Mouse (Mus musculus) ovary, adult 18-20 months (tissue): ENCODE measurements around the gene Gpbar1.
A peak's percentile ranks its signal among the peaks of the same experiment; 100 is the strongest.

ENCODE experiments used
- DNase-seq: peaks from one replicate; pipeline ENCODE4 v3.0.0; 2022; ENCODE audit warnings: low spot score, mixed read lengths

Gpbar1 gene

DNA sequence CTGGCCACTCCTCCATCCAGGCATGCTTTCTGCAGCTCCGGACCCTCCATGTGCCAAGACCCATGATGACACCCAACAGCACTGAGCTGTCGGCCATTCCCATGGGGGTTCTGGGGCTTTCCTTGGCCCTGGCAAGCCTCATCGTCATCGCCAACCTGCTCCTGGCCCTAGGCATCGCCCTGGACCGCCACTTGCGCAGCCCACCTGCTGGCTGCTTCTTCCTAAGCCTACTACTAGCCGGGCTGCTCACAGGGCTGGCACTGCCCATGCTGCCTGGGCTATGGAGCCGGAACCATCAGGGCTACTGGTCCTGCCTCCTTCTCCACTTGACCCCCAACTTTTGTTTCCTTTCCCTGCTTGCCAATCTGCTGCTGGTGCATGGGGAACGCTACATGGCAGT, at the start of gene Gpbar1:
Gene Gpbar1 (plus strand): TSS at position 13 of the 400 bp plus-strand sequence.
- DNase-seq, result no peak

DNA sequence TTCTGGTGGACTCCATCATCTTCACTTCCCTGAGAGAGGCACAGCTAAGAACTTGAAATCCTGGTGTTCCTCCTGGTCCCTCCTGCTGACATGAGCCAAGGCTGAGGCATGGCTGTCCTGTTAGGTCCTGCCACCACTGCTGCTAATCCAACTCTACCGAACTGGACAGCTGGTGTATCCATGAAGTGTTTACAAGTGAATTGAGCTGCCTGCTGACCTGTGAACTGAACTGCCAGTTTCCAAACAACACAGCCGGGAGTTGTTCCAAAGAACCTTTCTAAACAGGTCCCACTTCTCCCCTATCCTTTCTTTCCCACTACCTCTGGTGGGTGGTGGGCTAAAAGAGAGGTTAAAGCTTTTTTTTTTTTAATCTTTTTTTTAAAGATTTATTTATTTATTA, 48.4 kb upstream of the Gpbar1 start:
- no peak for DNase-seq

DNA sequence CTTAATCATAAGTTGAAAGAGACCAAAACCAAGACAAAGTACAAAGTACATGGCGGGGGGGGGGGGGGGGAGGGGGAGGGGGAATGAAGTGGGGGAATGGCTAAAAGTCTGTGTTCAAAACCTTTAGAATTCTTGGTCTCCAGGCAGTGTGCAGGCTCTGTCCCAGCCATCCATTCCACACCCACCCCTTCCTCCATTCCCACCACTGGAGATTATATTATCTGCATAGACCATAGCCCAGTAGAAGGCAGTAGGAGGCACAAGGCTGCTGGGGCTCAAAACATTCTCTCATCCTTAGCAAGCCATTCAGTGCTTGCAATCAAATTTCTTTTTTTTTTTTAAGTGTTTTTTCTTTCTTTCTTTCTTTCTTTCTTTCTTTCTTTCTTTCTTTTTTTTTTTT, 47.4 kb upstream of the Gpbar1 start:
- no peak for DNase-seq

DNA sequence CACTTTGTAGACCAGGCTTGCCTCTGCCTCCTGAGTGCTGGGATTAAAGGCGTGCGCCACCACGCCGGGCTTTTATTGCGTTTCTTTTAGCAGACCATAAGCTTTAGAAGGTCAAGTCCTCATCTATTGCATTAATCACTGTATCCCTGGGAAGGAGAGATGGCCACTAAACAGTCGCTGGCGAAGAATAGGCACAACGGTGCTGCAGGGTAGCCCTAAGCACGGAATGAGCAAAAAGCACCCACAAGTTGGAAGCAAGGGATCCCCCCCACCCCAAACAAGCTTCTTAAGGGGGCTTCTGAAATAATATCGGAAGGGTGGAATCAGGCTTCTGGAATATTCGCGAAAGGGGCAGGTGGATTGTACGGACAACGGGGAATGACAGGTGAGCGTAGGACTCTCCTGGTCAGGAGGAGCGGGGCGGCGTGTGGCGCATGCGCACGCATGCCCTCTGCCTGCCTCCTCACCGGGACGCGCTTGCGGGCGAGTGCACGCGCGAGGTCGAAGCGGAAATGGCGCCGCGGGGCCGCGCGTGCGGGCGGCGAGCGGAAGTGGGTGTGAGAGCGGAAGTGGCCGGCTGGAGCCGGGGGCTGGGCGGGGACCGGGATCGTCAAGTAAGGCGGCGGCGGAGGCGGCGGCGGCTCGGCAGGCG, 42.3 kb upstream of the Gpbar1 start, which contains the start of gene Arpc2:
Gene Arpc2 (plus strand): TSS at position 147 of the 652 bp plus-strand sequence.
- peak; percentile 95 for DNase-seq

DNA sequence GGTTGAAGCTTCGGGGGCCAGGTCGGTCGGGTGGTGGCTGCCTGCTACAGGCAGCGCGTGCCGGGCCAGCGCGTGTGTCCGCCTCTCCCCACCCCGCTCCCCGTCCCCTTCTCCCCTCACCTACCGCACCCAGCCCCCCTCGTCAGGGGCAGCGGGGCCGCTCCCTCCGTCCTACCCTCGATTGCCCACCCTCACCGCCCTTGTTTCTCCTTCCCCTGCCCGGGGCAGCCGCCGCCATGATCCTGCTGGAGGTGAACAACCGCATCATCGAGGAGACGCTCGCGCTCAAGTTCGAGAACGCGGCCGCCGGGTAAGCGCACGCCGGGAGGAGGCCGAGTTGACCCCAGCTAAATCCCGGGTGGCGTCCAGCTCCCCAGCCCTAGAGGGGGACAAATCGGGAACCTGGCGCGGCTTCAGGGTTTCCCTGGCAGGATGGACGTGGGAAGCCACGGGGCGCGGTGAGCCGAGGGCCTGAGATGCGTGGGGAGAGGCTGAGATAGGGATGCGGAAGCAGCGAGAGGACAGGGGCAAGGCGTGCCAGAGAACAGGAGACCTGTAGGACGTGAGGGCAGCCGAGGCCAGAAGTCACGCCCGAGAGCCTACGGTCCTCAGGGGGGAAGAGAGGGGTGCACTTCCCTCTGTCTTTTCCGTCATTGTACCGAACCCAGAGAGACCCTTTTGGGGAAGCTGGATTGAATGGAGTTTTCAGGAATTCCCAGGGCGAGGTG, 41.6 kb upstream of the Gpbar1 start:
- no peak for DNase-seq

DNA sequence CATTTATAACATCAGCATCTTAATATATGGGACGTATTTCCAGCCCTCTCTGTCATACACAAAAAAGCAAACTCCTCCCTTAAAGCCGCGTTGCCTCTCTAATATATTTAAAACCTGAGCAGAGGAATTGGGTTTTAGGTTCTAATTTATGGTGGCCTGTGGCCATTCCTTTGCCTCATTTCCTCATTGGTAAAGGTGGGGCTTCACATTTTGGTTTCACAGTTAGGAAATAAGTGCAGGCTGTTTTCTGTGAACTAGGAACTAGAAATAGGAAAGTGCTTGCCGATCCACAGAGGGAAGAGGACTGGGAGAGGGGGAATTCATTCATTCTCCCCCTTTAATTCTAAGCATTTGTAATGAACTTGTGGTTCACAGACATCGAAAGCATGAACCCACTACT, 40.7 kb upstream of the Gpbar1 start:
- DNase-seq, result no peak

DNA sequence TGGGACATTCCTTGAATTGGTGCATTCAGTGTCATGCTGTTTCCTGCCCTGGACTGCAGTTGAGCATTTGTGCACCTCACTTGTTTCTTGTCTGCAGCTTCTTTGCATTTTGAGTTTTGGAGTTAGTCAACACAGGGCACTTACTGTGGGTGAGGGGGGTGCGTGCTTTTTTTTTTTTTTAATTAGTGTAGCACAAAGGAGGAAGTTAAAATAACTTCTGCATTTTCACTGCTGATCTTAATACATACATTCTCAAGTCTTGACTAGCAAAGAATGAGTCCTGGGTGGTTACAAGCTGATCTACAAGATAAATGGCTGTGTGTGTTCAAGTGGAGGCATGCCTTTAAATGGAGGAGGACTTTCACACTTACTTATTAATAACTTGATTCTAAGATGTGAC, 40.2 kb upstream of the Gpbar1 start:
- DNase-seq, result no peak

DNA sequence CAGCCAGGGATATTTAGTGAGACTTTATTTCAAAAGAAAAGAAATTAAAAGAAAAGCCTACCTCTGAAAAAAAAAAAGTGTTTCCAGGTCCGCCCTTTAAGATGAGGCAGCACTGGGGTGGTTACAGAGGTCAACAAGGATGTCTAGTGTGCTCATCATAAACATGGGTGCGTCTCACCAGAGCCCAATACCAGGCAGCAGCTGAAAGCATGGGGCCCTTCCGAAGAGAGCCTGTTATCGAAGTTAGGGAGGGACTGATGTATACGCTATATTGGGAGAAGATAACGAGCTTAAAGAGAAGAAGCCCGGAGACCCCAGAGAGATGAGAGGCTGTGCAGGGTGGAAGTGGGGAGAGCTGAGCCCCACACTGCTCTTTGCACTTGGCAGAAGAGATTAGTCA, 39.2 kb upstream of the Gpbar1 start:
- no peak for DNase-seq

DNA sequence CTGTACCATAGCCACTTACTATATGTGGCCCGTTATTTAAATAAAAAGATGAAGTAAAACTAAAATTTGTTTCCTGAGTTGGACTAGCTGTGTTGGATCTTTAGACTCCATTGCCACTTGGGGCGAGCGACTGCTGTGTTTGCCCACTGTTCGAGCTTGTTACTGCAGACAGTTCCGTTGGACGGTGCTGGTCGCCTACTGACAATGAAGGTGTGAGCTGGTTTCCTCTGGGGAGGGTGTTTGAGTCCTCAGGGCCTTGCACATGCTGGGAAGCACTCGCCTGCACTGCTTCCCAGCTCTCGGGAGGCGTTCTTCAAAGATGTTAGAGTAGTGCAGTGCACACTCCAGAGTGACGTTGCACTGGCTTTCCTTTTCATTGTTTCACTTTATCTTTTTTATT, 38.7 kb upstream of the Gpbar1 start:
- no peak for DNase-seq

DNA sequence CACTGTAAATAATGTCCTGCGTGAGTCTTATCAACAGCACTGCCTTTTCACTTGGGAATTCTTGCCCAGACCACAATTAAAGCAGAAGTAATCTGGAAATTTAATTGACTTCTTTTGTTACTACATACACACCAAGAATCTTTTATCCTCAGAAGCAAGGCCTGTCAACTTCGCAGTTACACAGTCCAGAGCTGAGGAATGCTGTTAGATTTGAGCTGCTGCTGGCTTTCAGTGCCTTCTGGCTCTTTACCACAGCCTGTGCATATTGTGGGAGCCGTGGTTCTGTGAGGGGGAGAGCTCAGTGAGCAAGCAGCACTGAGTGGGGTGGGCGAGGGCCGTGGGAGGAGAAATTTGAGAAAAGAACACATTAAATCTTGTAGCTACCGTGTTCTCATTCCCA, 38.0 kb upstream of the Gpbar1 start:
- DNase-seq, result no peak

DNA sequence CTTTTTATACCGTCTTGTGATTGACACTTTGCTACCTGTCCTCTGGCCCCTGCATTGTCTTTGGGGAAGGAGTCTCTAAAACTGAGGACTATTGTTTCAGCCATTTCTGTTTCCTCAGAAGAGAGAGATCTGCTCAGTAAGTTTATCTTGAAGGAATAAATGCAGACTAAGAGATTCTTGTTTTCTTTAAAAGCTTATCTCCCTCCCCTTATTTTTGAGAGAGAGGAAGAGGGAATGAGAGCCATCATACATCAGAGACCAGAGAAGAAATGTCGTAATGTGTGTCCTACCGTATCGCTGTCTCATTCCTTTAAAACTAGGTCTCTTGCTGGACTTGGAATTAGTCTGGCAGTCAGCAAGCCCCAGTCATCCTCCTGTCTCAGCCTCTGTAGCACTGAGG, 37.5 kb upstream of the Gpbar1 start:
- no peak for DNase-seq

DNA sequence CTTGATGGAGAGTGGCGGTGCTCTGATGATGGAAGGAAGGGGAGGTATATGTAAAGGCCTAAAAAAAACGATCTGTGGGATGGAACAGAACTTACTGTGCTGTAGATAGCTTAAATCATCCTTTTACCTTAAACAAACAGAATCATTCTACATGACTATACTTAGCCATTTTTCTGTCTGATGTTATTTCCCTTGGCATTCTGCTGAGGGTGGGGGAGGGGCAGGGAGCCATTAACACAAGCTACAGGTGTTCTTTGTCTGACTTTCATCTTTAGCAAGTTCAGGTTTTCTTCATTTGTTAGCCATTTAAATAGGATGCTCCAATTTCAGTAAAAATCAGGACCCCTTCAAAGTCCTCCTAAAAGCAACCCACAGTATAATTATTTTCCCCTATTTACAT, 32.8 kb upstream of the Gpbar1 start:
- no peak for DNase-seq

DNA sequence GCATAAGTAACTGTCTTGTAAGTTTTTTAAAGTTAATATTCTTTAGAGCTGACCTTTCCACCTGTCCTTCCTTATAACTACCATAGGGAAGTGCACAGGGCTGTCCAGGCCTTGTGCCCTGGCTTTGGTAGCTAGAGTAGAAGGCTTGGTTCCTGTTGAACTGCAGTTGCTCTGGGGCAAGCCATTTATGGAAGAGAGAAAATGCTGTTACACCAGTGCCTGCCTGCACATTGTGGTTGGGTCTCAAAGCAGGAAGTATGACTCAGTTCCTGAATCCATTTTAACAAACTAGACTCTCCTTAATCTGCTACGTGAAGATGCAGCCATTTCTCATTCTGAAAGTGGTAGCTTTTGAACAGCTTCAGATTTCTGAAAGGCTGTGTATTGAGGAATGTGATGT, 29.6 kb upstream of the Gpbar1 start:
- no peak for DNase-seq

DNA sequence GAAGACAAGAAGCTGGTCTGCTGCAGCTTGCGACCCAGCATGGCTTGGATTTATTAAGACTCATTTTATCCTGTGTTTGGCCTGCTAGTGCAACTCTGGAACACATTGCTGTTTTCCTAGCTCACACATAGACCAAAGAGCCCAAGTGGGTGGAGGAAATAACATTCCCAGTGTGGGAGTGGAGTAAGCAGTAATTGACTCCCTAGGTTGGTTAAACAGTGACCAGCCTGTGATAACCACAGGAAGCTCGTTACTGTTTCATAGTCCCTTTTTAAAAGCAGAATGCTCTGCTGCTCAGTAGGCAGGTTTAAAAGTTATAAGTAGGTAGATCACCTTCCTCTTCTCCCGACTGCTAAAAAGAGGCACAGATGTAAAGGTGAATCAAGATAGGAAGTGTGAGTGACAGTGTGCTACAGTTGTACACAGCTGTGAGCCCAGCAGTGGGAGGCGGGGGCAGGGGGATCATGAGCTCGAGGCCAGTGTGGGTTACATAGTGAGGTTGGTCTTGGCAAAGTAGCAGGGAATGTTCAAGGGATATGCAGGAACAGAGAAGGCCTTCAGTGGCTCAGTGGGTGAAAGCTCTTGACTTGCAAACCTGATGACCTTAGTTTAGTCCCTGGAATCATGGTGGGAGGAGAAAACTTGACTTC, 28.9 kb upstream of the Gpbar1 start:
- peak; percentile 15 for DNase-seq

DNA sequence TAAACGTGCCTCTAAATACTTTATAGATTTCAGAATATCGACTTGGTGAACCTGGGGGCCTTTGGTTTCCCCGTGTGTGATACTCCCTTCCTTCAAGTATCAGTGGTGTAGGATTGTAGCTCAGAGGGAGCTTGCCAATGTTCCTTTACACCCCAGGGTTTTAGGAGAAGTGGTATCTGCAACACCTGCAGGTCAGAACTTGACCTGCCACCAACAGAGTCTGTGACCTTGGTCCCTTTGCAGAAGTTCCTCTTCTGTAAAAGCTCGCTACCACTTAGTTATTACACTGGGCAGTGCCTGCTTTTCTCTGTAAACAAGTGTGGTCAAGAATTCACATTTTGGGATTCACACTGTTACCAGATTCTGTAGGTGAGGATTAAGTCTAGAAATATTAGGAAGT, 28.3 kb upstream of the Gpbar1 start:
- DNase-seq, result no peak

DNA sequence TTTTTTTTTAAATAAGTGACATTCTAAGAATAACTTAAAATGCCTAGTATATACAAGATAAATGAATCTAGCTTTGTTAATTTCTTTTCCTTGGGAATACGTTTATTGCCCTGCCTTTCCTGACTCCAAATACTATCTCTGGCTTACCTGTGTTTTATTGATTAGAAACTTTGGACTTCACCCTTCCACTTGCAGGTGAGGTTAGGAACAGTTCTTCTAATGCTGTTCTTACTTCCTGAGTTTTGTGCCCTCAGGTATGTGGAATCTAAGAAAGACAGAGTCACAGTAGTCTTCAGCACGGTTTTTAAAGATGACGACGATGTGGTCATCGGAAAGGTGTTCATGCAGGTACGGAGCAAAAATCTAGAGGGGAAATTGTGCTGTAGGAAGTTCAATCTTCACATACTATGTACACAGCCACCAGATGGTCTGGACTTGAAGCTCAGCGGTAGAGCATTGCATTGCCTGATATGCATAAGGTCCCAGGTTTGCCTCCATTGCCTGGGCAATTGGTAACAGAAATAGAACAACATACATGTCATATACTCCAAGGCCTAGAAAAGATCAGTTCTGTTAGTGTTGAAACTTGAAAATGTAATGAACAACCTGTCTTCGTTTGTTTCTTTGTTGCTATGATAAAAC, 22.5 kb upstream of the Gpbar1 start:
- no peak for DNase-seq

DNA sequence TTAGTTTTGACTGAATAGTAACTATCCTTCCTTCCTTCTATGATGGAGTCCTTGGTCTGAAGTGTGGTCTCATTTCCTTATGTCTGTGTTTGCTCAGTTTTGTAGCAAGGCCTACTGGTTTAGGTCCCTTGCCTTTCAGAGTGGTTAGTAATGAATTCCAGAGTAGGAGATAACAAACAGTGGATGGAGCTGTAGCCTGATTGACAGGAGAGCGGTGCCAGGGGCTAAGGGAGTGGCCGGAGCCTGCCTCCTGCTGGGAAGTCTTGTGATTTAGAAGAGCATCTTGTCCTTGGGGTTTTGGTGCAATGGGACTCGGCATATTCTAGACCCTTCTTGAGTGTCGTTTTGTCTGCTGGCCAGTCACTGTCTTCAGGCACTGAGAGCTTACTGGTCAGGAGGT, 21.6 kb upstream of the Gpbar1 start:
- DNase-seq, result no peak

DNA sequence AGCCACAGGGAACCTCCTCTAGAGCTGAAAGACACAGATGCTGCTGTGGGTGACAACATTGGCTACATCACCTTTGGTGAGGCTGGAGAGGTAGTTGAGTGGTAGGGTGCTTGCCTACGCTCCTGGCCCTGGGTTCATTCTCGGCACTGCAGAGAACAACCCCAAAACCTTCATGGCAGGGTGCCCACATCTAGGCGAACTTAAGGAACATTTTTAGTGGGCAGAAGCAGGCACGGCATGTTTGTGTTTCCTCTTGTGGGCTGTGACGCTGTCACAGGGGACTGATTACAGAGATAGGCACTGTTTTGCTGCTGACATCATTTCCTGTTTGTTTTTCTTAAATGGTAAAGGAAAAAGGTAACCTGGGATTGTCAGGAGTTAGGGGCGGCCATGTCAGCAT, 15.8 kb upstream of the Gpbar1 start:
- DNase-seq, result no peak

DNA sequence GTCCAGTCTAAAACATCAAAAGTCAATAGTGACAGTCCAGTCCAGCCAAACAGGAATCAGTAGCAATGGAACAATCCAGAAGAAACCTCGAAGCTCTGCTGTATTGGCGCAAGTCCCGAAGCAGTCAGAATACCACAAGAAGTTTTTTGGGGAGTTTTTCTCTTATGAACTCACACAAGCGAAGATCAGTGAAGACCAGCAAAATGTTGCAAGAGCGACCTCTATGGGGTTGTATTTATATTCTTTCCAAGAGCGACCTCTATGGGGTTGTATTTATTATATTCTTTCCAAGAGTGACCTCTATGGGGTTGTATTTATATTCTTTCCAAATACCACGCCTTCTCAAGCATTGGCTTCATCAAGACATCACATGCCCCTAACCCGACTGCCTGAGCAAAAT, 9.6 kb upstream of the Gpbar1 start:
- DNase-seq, result no peak

DNA sequence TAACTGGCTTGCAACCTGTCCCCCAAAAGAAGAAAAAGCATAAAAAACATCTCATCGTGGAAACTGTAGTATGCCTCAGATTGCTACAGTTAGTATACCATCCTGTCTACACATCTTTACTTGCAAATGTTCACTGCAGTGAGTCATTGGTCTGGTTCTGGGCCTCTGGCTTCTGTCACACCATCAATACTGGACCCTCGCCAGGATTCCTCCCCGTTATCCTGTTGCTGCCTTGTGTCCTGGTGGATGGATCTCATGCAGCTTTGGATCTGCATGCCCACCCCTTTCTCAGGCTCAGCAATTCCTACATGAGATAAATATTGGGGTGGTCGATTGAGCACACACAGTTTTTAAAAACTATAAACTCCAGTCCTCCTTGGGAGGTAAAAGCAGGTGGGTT, 6.7 kb upstream of the Gpbar1 start:
- DNase-seq, result no peak

DNA sequence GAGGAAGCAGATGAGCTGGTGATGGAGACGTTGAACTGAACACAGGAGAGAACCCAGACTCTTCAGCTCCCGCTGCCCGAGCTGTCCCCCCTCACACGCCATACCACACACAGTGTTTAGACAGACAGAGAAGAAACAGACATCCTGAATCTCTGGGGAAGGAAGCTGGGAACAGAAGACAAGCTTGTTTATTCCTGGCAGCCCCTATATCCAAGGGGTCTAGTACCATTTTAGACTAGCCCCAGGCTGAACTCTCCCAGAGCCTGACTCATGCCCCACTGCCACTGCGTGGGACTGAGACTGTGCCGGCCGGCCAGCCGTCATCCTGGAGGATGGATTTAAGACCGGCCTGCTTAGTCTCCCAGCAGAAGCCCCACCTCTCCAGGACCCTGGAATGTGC, 3.3 kb upstream of the Gpbar1 start:
- no peak for DNase-seq

DNA sequence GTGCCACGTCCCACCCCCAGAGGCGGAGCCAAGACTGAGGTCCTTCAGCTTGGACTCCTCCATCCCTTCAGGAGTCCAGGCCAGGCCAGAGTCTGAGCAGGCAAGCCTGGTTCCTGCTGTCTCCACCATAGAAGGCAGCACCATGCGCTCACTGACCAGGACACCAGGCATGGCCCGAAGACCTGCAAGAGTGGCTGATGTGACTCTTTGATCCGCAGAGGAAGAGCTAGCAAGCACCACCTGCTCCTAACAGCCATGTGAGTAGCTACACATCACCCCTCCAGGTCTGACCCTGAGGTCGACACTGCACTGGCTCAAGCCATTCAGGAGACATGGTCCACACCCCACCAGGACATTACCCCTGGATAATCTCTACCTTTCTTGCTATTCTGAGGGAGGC, 1.3 kb upstream of the Gpbar1 start:
- no peak for DNase-seq
